Mouse (Mus musculus) erythroid progenitor cell, adult 5-6 weeks (primary cell): ENCODE data around the gene Lrsam1. TPM values are rescaled to one million over a fixed set of nuclear protein-coding genes. Genes with fewer than 3 reads are reported as not detected.
A peak's percentile ranks its signal among the peaks of the same experiment; 100 is the strongest.
"Not testable (repeated sequence)": the region's sequence is repeated elsewhere in the genome, so short reads cannot be mapped to it uniquely, and the experiment has no call there.

Experiments used
- ATAC-seq: replicated peaks from 2 replicates; pipeline ENCODE4 v1.8.0; 2016; ENCODE audit warnings: moderate number of reproducible peaks, mild to moderate bottlenecking, moderate TSS enrichment, inconsistent platforms; ENCODE audit not compliant: poor library complexity, low FRiP score, severe bottlenecking
- total RNA-seq, 2 experiments: library from RNA; stranded (forward) in 1 of 2; stranded (reverse) in 1 of 2; fragments of 150-400 nt in 1 of 2; fragments of 186-747, 209-891 nt in 1 of 2; gene quantifications; 2 replicates each; pipeline versions ENCODE4 v1.2.3 to v1.2.4; 2015 to 2017; ENCODE audit warnings: low replicate concordance in 2 of 2

Gene Lrsam1
- total RNA-seq (2015; ENCODE audit: low replicate concordance) (3.8 TPM in 1 of 2 replicates, not detected in the other), total RNA-seq (2017; ENCODE audit: low replicate concordance) (0.30 and 1.0 TPM in 2 replicates)

GRCm38 (mm10) chr2:32961192-32961995 is at the start of gene Lrsam1, which contains the start of gene Rpl12:
Gene Lrsam1 (minus strand): TSS chr2:32961614.
Gene Rpl12 (plus strand): TSS chr2:32961559.
- ATAC-seq: peak; percentile 95

- not testable (repeated sequence) for ATAC-seq
Observed at GRCm38 (mm10) chr2:33009055-33009454, 47.6 kb upstream of the Lrsam1 start.

DNA sequence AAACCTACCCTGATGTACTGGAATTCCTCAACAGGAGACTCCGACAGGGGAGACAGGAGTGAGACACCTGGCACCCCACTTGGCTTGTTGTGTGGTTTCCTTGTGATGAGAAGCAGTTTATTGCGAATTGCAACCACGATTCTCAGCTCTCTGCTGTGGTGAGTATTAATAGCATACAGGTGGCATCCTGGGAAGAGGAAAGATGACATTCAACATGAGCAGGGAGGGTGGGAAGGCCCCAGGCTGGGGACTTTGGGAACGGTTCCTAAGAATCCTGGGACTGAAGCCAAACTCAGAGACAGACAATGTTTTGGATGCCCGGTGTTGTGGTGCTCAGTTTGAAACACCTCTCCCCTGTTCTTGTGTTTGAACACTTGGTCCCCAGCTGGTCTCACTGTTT is 43.6 kb upstream of the Lrsam1 start:
- no peak for ATAC-seq

GRCm38 (mm10) chr2:33002144-33002543 is 40.7 kb upstream of the Lrsam1 start:
- no peak for ATAC-seq

DNA sequence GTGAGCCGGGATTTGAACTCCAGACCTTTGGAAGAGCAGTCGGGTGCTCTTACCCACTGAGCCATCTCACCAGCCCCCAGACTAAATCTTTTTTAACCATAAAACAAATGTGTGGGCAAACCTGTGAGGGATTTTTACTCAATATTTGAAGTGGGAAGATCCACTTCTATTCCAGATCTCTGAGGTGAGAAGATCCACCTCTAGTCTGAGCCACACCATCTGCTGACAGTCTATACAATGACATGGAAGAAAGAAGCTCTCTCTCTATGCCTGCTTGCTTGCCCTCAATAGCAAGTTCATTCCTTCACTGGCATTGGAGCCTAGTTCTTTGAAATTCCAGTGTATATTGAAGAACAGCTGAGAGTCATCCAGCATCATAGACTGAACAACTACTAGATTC is 38.3 kb upstream of the Lrsam1 start:
- no peak for ATAC-seq

- no peak for ATAC-seq
Observed at GRCm38 (mm10) chr2:32997792-32998191, 36.4 kb upstream of the Lrsam1 start.

DNA sequence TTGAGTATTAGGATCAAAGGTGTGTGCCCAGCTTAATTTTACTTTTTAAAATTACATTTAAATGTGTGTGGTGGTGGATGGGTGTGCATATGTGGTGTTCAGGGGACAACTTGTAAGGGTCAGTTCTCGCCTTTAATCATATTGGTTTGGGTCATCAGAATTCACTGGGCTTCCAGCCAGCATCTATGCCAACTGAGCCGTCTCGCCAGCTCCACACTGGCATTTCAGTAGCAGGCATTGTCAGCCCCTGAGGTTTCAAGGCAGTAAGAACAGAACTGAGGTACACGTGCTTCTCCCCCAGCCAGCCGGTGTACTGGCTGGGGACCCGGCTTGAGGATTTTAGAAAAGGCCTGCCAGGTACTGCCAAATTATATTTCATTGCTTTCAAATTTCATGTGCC is 35.7 kb upstream of the Lrsam1 start:
- no peak for ATAC-seq

- no peak for ATAC-seq
Observed at GRCm38 (mm10) chr2:32992130-32992529, 30.7 kb upstream of the Lrsam1 start.

GRCm38 (mm10) chr2:32990167-32990832 is 28.9 kb upstream of the Lrsam1 start:
- no peak for ATAC-seq

- ATAC-seq: no peak
Observed at GRCm38 (mm10) chr2:32989376-32989775, 28.0 kb upstream of the Lrsam1 start.

- ATAC-seq: no peak
Observed at GRCm38 (mm10) chr2:32985844-32986243, 24.4 kb upstream of the Lrsam1 start.

DNA sequence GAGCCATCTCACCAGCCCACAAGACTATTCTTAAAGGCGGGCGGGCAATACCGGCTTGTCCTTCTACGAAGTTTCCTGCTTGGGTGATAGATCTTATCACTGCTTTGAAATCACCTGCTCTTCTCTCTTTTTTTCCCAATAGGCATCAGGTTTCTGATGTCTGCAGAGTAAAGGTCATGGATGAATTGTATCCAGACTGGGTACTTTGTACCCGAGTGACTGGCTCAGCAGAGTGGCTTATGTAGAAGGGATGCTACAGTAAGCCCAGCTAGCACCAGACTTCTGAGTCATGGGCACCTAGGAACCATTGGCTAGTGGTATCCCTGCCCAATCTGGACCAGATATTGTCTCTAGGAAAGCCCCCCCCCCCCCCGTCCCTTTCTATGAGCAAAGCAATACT is 22.2 kb upstream of the Lrsam1 start:
- no peak for ATAC-seq

GRCm38 (mm10) chr2:32982700-32983099 is 21.3 kb upstream of the Lrsam1 start:
- no peak for ATAC-seq

DNA sequence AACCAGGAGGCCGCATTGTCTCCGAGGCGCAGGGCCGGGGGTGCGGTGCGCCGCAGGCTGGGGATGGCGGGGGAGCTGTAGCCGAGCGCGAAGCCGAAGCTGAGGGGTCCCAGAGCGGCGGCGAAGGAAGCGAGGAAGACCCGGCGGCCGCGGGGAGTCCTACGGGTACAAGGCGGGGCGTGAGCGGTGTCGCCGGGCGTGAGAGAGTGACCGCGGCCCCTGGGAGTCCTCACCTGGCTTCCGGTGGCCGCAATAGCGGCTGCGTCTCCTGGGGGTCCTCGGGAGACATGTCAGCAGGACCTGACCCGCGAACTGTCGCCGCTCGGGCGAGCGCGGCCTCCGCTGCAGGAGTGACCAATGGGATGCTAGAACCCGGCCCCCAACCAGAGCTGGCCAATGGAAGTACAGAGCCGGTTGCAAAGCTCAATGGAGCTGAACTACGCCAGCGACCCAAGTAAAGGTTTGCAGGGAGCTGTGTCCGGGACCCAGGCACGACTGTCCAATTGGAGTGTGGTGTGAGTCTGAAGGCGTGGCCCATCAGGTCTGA is 20.4 kb upstream of the Lrsam1 start, which contains the start of gene Slc2a8:
Gene Slc2a8, minus strand, starts transcription at position 359 of the 547 bp plus-strand sequence.
- peak; percentile 97 for ATAC-seq

DNA sequence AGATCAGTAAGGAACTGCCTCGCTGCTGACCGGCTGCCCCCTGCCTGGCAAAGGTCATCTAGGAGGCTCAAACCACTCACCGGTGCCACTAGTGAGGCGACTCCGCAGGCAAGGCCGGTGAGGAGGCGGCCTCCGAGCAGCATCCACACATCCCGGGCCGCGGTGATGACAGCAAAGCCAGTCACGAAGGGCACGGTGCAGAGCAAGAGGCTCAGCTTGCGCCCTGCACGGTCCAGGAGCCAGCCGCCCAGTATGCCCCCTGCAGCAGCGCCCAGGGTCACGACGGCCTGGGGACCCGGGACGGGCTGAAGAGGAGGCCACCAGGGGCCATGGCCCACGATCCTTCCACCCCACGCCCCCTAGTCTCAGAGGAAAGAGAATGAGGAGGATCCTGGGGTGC is 19.9 kb upstream of the Lrsam1 start:
- ATAC-seq: peak; percentile 56

DNA sequence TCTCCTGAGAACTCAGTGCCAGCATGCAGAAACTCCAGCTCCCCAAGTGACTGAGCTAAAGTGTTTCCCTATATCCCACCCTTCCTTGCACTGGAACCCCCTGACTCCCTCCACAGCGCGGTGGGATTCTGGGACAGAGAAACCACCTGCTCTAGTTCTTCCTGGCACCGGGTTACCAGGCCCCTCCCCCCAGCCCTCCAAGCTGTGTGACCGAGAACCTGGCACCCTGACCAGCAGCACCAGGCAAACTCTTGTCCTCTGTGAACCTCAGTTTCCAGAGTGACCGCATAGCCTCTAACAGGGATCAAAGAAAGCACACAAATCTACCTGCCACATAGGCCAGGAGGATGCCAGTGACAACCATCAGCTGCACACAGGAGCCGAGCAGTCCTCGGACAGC is 18.3 kb upstream of the Lrsam1 start:
- no peak for ATAC-seq

- ATAC-seq: no peak
Observed at GRCm38 (mm10) chr2:32978675-32979074, 17.3 kb upstream of the Lrsam1 start.

DNA sequence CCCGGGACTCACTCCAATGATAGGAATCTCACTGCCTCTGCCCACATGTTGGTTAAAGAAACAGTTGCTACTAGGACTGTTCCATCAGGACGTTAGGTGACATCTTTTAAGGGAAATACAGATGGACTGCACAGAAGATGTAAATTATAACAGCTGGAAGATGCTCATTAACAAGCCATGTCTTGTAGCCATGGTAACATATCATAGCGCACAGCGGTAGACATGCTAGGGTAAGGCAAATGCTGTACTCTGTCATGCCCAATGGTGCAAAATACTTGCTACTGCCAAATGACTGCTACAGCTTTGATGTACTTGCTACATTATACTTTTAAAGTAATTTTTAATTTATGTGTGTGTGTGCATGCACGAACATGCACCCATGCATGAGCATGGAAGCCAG is 15.7 kb upstream of the Lrsam1 start:
- ATAC-seq: no peak

DNA sequence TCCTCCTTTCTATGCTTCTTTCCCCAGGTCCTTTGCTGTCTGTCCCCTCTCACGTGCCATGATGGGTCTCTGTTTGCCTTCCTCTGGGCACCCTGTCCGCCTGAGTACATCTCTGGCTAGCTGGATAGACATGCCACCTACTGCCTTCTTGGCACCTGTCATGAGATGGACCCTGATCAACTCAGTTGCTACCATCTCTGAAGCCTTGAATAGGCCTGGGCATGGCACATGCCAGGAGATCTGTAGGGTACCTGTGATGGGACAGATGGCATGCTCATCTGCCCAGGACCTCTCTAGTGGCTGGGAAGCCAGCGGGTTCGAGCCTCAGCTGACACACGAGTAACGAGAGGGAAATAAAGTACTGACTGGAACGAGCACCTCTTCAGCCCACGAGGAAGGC is 12.8 kb upstream of the Lrsam1 start:
- ATAC-seq: no peak

- no peak for ATAC-seq
Observed at GRCm38 (mm10) chr2:32971235-32971634, 9.8 kb upstream of the Lrsam1 start.

DNA sequence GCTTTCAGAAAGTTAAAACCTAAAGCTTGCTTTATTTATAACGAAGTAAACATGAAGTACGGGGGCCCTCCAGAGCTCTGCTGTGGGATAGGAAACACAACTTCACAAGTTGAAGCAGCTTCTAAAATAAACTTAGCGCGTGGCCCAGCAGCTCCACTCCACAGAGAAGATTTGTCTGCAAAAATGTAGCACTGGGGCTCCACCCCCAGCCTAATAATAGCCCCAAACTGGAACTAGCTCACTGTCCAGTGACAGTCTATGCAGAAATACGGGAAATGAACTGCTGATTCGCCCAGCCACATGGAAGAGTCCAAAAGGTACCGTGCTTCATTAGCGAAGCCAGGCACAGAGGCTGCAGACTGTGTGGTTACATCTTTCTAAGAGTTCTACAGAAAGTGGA is 7.9 kb upstream of the Lrsam1 start:
- no peak for ATAC-seq
